Mouse (Mus musculus): ENCODE results near the gene Fam180a.

The Fam180a gene

GRCm38 (mm10) chr6:35309406-35309805, 16.5 kb downstream of the Fam180a start:
- in situ Hi-C loops (cut with MseI, MboI), result no loop called here

GRCm38 (mm10) chr6:35308037-35308436, 17.9 kb downstream of the Fam180a start, which contains the start of gene Slc13a4:
Gene Slc13a4 (minus strand): TSS chr6:35308131.
- in situ Hi-C loops (cut with MseI, MboI), result no loop called here

GRCm38 (mm10) chr6:35307136-35307535, 18.8 kb downstream of the Fam180a start:
- in situ Hi-C loops (cut with MseI, MboI), result no loop called here

- in situ Hi-C loops (cut with MseI, MboI), result no loop called here
Measured at GRCm38 (mm10) chr6:35303355-35303900, 22.5 kb downstream of the Fam180a start.

GRCm38 (mm10) chr6:35302581-35302980, 23.4 kb downstream of the Fam180a start:
- in situ Hi-C loops (cut with MseI, MboI), result no loop called here

GRCm38 (mm10) chr6:35298323-35298722, 27.6 kb downstream of the Fam180a start:
- in situ Hi-C loops (cut with MseI, MboI), result no loop called here

GRCm38 (mm10) chr6:35297516-35298227, 28.3 kb downstream of the Fam180a start:
- in situ Hi-C loops (cut with MseI, MboI), result no loop called here

GRCm38 (mm10) chr6:35297001-35297400, 28.9 kb downstream of the Fam180a start:
- in situ Hi-C loops (cut with MseI, MboI), result no loop called here

- in situ Hi-C loops (cut with MseI, MboI), result no loop called here
Measured at GRCm38 (mm10) chr6:35294964-35295363, 31.0 kb downstream of the Fam180a start.

- in situ Hi-C loops (cut with MseI, MboI), result no loop called here
Measured at GRCm38 (mm10) chr6:35289676-35290075, 36.3 kb downstream of the Fam180a start.

- in situ Hi-C loops (cut with MseI, MboI), result no loop called here
Measured at GRCm38 (mm10) chr6:35288920-35289319, 37.0 kb downstream of the Fam180a start.

GRCm38 (mm10) chr6:35288114-35288761, 37.7 kb downstream of the Fam180a start:
- in situ Hi-C loops (cut with MseI, MboI), result no loop called here

GRCm38 (mm10) chr6:35279306-35279705, 46.6 kb downstream of the Fam180a start:
- in situ Hi-C loops (cut with MseI, MboI), result no loop called here

GRCm38 (mm10) chr6:35277903-35278587, 47.9 kb downstream of the Fam180a start:
- in situ Hi-C loops (cut with MseI, MboI), result no loop called here

- in situ Hi-C loops (cut with MseI, MboI), result no loop called here
Measured at GRCm38 (mm10) chr6:35273391-35274082, 52.4 kb downstream of the Fam180a start.

- in situ Hi-C loops (cut with MseI, MboI), result no loop called here
Measured at GRCm38 (mm10) chr6:35271868-35272765, 53.8 kb downstream of the Fam180a start.

GRCm38 (mm10) chr6:35271094-35271855, 54.7 kb downstream of the Fam180a start:
- in situ Hi-C loops (cut with MseI, MboI), result no loop called here

- in situ Hi-C loops (cut with MseI, MboI), result no loop called here
Measured at GRCm38 (mm10) chr6:35269643-35270042, 56.3 kb downstream of the Fam180a start.

- in situ Hi-C loops (cut with MseI, MboI), result no loop called here
Measured at GRCm38 (mm10) chr6:35268711-35269110, 57.2 kb downstream of the Fam180a start.
